In genomic region chrX:71958366-71958765, GRCm38 (mm10) we compare ENCODE assay signal across 21 mouse cellular contexts. TPM values are rescaled to one million over a fixed set of nuclear protein-coding genes. Genes with fewer than 3 reads are reported as not detected.
DNase-seq lines count a peak whose midpoint lies in the region; ATAC-seq and TF ChIP-seq lines count a peak whose summit lies in the region.
"Had no signal": no experiment of that assay in that cellular context is flagged by ENCODE, and none has a peak within 500 bp of the region (broad histone marks: within the 10 kb centered on the region; RNA-seq: fewer than 3 reads in every experiment).

No protein-coding gene starts in this region.

- H3K4me1 ChIP-seq in lung, embryonic 15.5 days, result no peaks in the 10 kb centered on the region
- no peaks in the 10 kb centered on the region for H3K4me1 ChIP-seq in lung, postnatal 0 days (ENCODE audit: insufficient read depth, low read depth, low read length)
- 0 out of 2 replicates have a peak, but pooled peaks cover 4% of the 10 kb centered on the region for H3K4me1 ChIP-seq in hindbrain, embryonic 14.5 days (replicated peaks; ENCODE audit: control insufficient read depth, insufficient read depth, low read length)
- H3K4me1 ChIP-seq: embryonic facial prominence, embryonic 12.5 days had no signal

- TF ChIP-seq CTCF in lung, postnatal 0 days (IDR thresholded peaks at IDR 0.05), result no peak

- no peak overlapping the region for H3K4me2 ChIP-seq in lung, embryonic 15.5 days
- no peak overlapping the region for H3K4me2 ChIP-seq in lung, postnatal 0 days (replicated peaks; ENCODE audit: low read depth, low read length)
- H3K4me2 ChIP-seq in hindbrain, embryonic 14.5 days (replicated peaks), result no peak overlapping the region
- H3K4me2 ChIP-seq: embryonic facial prominence, embryonic 12.5 days; forebrain, embryonic 13.5 days; forebrain, embryonic 15.5 days had no signal

- TF ChIP-seq EP300 in lung, postnatal 0 days (IDR thresholded peaks at IDR 0.05), result no peak

- no peak for DNase-seq in lung, postnatal 10 days
- DNase-seq in lung, postnatal 0 days (ENCODE audit: low spot score), result peak; percentile 52
- DNase-seq in lung, postnatal 14 days, result no peak
- peak; percentile 43 for DNase-seq in lung, postnatal 36 days
- DNase-seq in hindbrain, embryonic 14.5 days (ENCODE audit: low spot score), result no peak
- DNase-seq: adrenal gland, adult 2 months; adrenal gland, postnatal 10 days; adrenal gland, postnatal 36 days; cerebellum, adult 11-12 months; cerebellum, adult 2 months; cerebellum, adult 9-10 months; cerebellum, postnatal 10 days; cerebellum, postnatal 25 days had no signal

- H3K9ac ChIP-seq in lung, embryonic 15.5 days, result no peak overlapping the region
- no peak overlapping the region for H3K9ac ChIP-seq in lung, postnatal 0 days (replicated peaks; ENCODE audit: low read depth)
- no peak overlapping the region for H3K9ac ChIP-seq in hindbrain, embryonic 14.5 days
- H3K9ac ChIP-seq: embryonic facial prominence, embryonic 12.5 days; forebrain, embryonic 13.5 days; forebrain, embryonic 15.5 days had no signal

- H3K36me3 ChIP-seq in lung, embryonic 15.5 days, result no peaks in the 10 kb centered on the region
- H3K36me3 ChIP-seq in lung, postnatal 0 days (ENCODE audit: insufficient read depth, low read length), result no peaks in the 10 kb centered on the region
- H3K36me3 ChIP-seq in hindbrain, embryonic 14.5 days (replicated peaks; ENCODE audit: control insufficient read depth, insufficient read depth), result no peaks in the 10 kb centered on the region
- H3K36me3 ChIP-seq: embryonic facial prominence, embryonic 10.5 days; embryonic facial prominence, embryonic 12.5 days; forebrain, embryonic 15.5 days had no signal

- H3K4me3 ChIP-seq in lung, embryonic 15.5 days, result no peak overlapping the region
- no peak overlapping the region for H3K4me3 ChIP-seq in lung, postnatal 0 days (ENCODE audit: low read depth, low read length)
- H3K4me3 ChIP-seq in hindbrain, embryonic 14.5 days (replicated peaks; ENCODE audit: low read length), result no peak overlapping the region
- H3K4me3 ChIP-seq: embryonic facial prominence, embryonic 10.5 days; embryonic facial prominence, embryonic 12.5 days; forebrain, embryonic 13.5 days; forebrain, embryonic 15.5 days had no signal

- H3K27me3 ChIP-seq in lung, embryonic 15.5 days, result no peaks in the 10 kb centered on the region
- no peaks in the 10 kb centered on the region for H3K27me3 ChIP-seq in lung, postnatal 0 days (replicated peaks; ENCODE audit: insufficient read depth, low read length)
- H3K27me3 ChIP-seq in hindbrain, embryonic 14.5 days (ENCODE audit: control insufficient read depth, insufficient read depth, low read length), result no peaks in the 10 kb centered on the region
- H3K27me3 ChIP-seq: embryonic facial prominence, embryonic 12.5 days; forebrain, embryonic 13.5 days; forebrain, embryonic 15.5 days had no signal

- ATAC-seq in lung, embryonic 15.5 days (ENCODE audit: borderline replicate concordance, extremely low read depth, low FRiP score, low TSS enrichment), result no peak
- peak; percentile 29; the same call in 1 of the 2 replicates for ATAC-seq in lung, postnatal 0 days
- no peak for ATAC-seq in hindbrain, embryonic 14.5 days (ENCODE audit: low FRiP score)
- ATAC-seq: forebrain, embryonic 13.5 days; forebrain, embryonic 15.5 days had no signal

- no peaks in the 10 kb centered on the region for H3K9me3 ChIP-seq in lung, embryonic 15.5 days
- no peaks in the 10 kb centered on the region for H3K9me3 ChIP-seq in lung, postnatal 0 days (ENCODE audit: low read length)
- no peaks in the 10 kb centered on the region for H3K9me3 ChIP-seq in hindbrain, embryonic 14.5 days (ENCODE audit: control insufficient read depth, low read length)
- H3K9me3 ChIP-seq: embryonic facial prominence, embryonic 10.5 days; embryonic facial prominence, embryonic 12.5 days; forebrain, embryonic 13.5 days; forebrain, embryonic 15.5 days had no signal

- H3K27ac ChIP-seq in lung, embryonic 15.5 days, result 0 out of 2 replicates have a peak overlapping the region, but pooled peaks have one; percentile 47
- no peak overlapping the region for H3K27ac ChIP-seq in lung, postnatal 0 days (ENCODE audit: low read length)
- no peak overlapping the region for H3K27ac ChIP-seq in hindbrain, embryonic 14.5 days
- H3K27ac ChIP-seq: embryonic facial prominence, embryonic 10.5 days; embryonic facial prominence, embryonic 12.5 days; forebrain, embryonic 13.5 days; forebrain, embryonic 15.5 days had no signal

RNA-seq across cellular contexts. Expression of gene Prrg3, which starts 4.1 kb away (rescaled TPM):
- 22.6 and 25.3 TPM in 2 replicates for polyA plus RNA-seq in lung, embryonic 15.5 days (2015; fragmentation: Nextera tagmentation; extraction: Ambion mirVana)
- polyA plus RNA-seq in lung, postnatal 0 days (2015; fragmentation: Nextera tagmentation; extraction: Ambion mirVana), result 12.9 and 16.2 TPM in 2 replicates
- 12.9 and 14.9 TPM in 2 replicates for polyA plus RNA-seq in hindbrain, embryonic 14.5 days (2014; fragmentation: Nextera tagmentation; extraction: Ambion mirVana)
- polyA plus RNA-seq: C2C12 had no signal

RNA-seq across cellular contexts. Expression of gene Fate1, which starts 14.4 kb away (rescaled TPM):
- 0.16 and 0.36 TPM in 2 replicates for polyA plus RNA-seq in lung, embryonic 15.5 days (2015; fragmentation: Nextera tagmentation; extraction: Ambion mirVana)
- polyA plus RNA-seq in lung, postnatal 0 days (2015; fragmentation: Nextera tagmentation; extraction: Ambion mirVana), result 0.19 and 0.26 TPM in 2 replicates
- polyA plus RNA-seq in hindbrain, embryonic 14.5 days (2014; fragmentation: Nextera tagmentation; extraction: Ambion mirVana), result not detected in 2 replicates
- polyA plus RNA-seq: C2C12; embryonic facial prominence, embryonic 10.5 days; embryonic facial prominence, embryonic 12.5 days; embryonic facial prominence, embryonic 14.5 days; forebrain, embryonic 11.5 days; forebrain, embryonic 13.5 days; forebrain, embryonic 15.5 days had no signal

RNA-seq across cellular contexts. Expression of gene Cnga2, which starts 33.3 kb away (rescaled TPM):
- 0.14 and 0.18 TPM in 2 replicates for polyA plus RNA-seq in lung, embryonic 15.5 days (2015; fragmentation: Nextera tagmentation; extraction: Ambion mirVana)
- polyA plus RNA-seq in lung, postnatal 0 days (2015; fragmentation: Nextera tagmentation; extraction: Ambion mirVana), result 0.80 and 0.91 TPM in 2 replicates
- 0.16 and 0.40 TPM in 2 replicates for polyA plus RNA-seq in hindbrain, embryonic 14.5 days (2014; fragmentation: Nextera tagmentation; extraction: Ambion mirVana)
- polyA plus RNA-seq: adrenal gland, adult 2 months; C2C12; embryonic facial prominence, embryonic 10.5 days; forebrain, embryonic 11.5 days had no signal

RNA-seq across cellular contexts. Expression of gene Gm1141, which starts 37.6 kb away (rescaled TPM):
- polyA plus RNA-seq in lung, embryonic 15.5 days (2015; fragmentation: Nextera tagmentation; extraction: Ambion mirVana), result not detected in 2 replicates
- 0.06 TPM in 1 of 2 replicates, not detected in the other for polyA plus RNA-seq in lung, postnatal 0 days (2015; fragmentation: Nextera tagmentation; extraction: Ambion mirVana)
- 0.36 and 0.59 TPM in 2 replicates for polyA plus RNA-seq in hindbrain, embryonic 14.5 days (2014; fragmentation: Nextera tagmentation; extraction: Ambion mirVana)

Comparison
In these comparisons a context has a peak if more than half of its experiments do, and no peak if none do; other contexts are left out.
1. DNase-seq: peak in lung, postnatal 0 days (single experiment) and lung, postnatal 36 days (single experiment); none in lung, postnatal 10 days (single experiment), lung, postnatal 14 days (single experiment) and hindbrain, embryonic 14.5 days (single experiment).